In the genomic region with DNA sequence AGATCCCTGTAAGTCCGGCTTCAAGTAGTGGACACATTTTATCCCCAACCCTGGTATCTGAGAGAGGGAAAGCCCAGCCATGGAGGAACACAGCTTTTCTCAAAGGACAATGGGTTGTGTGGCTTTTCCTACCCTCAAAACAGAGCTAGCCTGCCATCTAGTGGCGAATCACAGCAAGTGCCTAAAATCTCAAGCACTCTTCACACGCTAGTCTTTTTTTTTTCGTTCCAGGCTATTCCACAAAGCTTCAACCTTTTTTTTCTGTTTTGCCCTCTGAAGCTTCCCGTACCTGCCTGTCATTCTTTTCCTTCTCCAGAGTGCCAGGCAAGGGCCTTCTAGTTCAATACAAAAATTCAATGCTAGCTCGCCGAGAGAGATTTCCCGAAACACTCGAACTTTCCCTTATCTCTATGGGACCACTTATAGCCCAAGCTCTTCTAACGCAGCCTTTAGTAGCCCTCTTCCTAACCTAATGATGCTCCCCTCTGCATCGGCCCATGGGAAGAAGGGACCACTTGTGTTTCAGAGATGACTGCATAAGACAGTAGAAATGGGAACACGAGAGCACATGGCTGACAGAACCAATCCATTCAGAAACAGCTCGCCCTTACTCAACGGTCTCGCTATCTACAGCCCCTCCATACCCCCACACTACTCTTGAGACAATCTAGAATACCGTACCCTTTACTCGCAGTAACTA, we compare ENCODE assay signal across 8 mouse cellular contexts. TPM values are rescaled to one million over a fixed set of nuclear protein-coding genes. Genes with fewer than 3 reads are reported as not detected.
DNase-seq lines count a peak whose midpoint lies in the region; ATAC-seq and TF ChIP-seq lines count a peak whose summit lies in the region.

No protein-coding gene starts in this region.

- peaks cover 17% of the 10 kb centered on the region for H3K36me3 ChIP-seq in C2C12 (ENCODE audit: control insufficient read depth, insufficient read depth)
- H3K36me3 ChIP-seq in erythroblast, embryonic 14.5 days (ENCODE audit: control insufficient read depth) = peaks cover 9% of the 10 kb centered on the region
- peaks cover 22% of the 10 kb centered on the region for H3K36me3 ChIP-seq in heart, embryonic 13.5 days
- H3K36me3 ChIP-seq in kidney, postnatal 0 days (ENCODE audit: insufficient read depth, low read length) = 0 out of 2 replicates have a peak, but pooled peaks cover 3% of the 10 kb centered on the region
- peaks cover 3% of the 10 kb centered on the region; the same call in 1 of the 2 replicates for H3K36me3 ChIP-seq in liver, embryonic 11.5 days (ENCODE audit: control insufficient read depth, insufficient read depth, low read length)
- peaks cover 4% of the 10 kb centered on the region; the same call in 1 of the 2 replicates for H3K36me3 ChIP-seq in splenic B cell, adult 2 months (ENCODE audit: control insufficient read depth, insufficient read depth, low read length, poor library complexity, severe bottlenecking)

- peak; percentile 78 for DNase-seq in brain, embryonic 18.5 days (ENCODE audit: low read depth, low spot score)
- DNase-seq in kidney, postnatal 0 days (ENCODE audit: low spot score) = peak; percentile 95
- DNase-seq in liver, embryonic 11.5 days (ENCODE audit: low spot score) = peak; percentile 71
- peak; percentile 85 for DNase-seq in naive thymus-derived CD4-positive, alpha-beta T cell, adult 2 months (ENCODE audit: low read depth)
- peak; percentile 85 for DNase-seq in splenic B cell, adult 2 months (ENCODE audit: low read depth, low spot score)

- WGBS in heart, embryonic 13.5 days = under 1% methylated on average over 17 of the region's 17 CpGs
- whole genome bisulfite sequencing in kidney, postnatal 0 days = under 1% methylated on average over 17 of the region's 17 CpGs
- WGBS in liver, embryonic 11.5 days = 2% methylated on average over 17 of the region's 17 CpGs

- H3K27ac ChIP-seq in heart, embryonic 13.5 days (replicated peaks) = no peak overlapping the region
- H3K27ac ChIP-seq in kidney, postnatal 0 days = no peak overlapping the region
- peak overlapping the region; percentile 13 for H3K27ac ChIP-seq in liver, embryonic 11.5 days (ENCODE audit: low read depth, low read length)

- H3K27me3 ChIP-seq in C2C12 (ENCODE audit: control insufficient read depth, insufficient read depth, insufficient read length) = no peaks in the 10 kb centered on the region
- H3K27me3 ChIP-seq in erythroblast, embryonic 14.5 days (ENCODE audit: control insufficient read depth) = no peaks in the 10 kb centered on the region; the same call in 1 of the 2 replicates
- 0 out of 2 replicates have a peak, but pooled peaks cover 2% of the 10 kb centered on the region for H3K27me3 ChIP-seq in heart, embryonic 13.5 days (replicated peaks)
- no peaks in the 10 kb centered on the region for H3K27me3 ChIP-seq in kidney, postnatal 0 days (ENCODE audit: insufficient read depth, low read length)
- no peaks in the 10 kb centered on the region for H3K27me3 ChIP-seq in liver, embryonic 11.5 days (replicated peaks; ENCODE audit: control insufficient read depth, insufficient read depth, low read length)
- no peaks in the 10 kb centered on the region for H3K27me3 ChIP-seq in splenic B cell, adult 2 months (ENCODE audit: control insufficient read depth, insufficient read depth, low read length, poor library complexity, severe bottlenecking)

- H3ac ChIP-seq in C2C12 (ENCODE audit: control insufficient read depth, insufficient read length, low read depth) = peak overlapping the region; percentile 12

- peak overlapping the region; percentile 28 for H3K4me3 ChIP-seq in C2C12 (ENCODE audit: insufficient read depth, poor library complexity, severe bottlenecking)
- H3K4me3 ChIP-seq in erythroblast, embryonic 14.5 days (replicated peaks) = peak overlapping the region; percentile 86
- H3K4me3 ChIP-seq in heart, embryonic 13.5 days = peak overlapping the region; percentile 71
- H3K4me3 ChIP-seq in kidney, postnatal 0 days (replicated peaks; ENCODE audit: low read depth, low read length) = peak overlapping the region; percentile 53
- H3K4me3 ChIP-seq in liver, embryonic 11.5 days (ENCODE audit: low read depth, low read length) = peak overlapping the region; percentile 80

- H3K4me2 ChIP-seq in heart, embryonic 13.5 days = peak overlapping the region; percentile 87
- peak overlapping the region; percentile 99 for H3K4me2 ChIP-seq in kidney, postnatal 0 days (ENCODE audit: low read length)
- H3K4me2 ChIP-seq in liver, embryonic 11.5 days = peak overlapping the region; percentile 99

- H3K4me1 ChIP-seq in erythroblast, embryonic 14.5 days (ENCODE audit: control insufficient read depth) = peaks cover 33% of the 10 kb centered on the region
- H3K4me1 ChIP-seq in heart, embryonic 13.5 days = peaks cover 13% of the 10 kb centered on the region
- no peaks in the 10 kb centered on the region for H3K4me1 ChIP-seq in kidney, postnatal 0 days (replicated peaks; ENCODE audit: insufficient read depth, low read length)
- H3K4me1 ChIP-seq in liver, embryonic 11.5 days (replicated peaks; ENCODE audit: control insufficient read depth, insufficient read depth, low read length) = peaks cover 14% of the 10 kb centered on the region

- H3K9me3 ChIP-seq in erythroblast, embryonic 14.5 days (ENCODE audit: control insufficient read depth, low read length) = peaks cover 5% of the 10 kb centered on the region
- no peaks in the 10 kb centered on the region for H3K9me3 ChIP-seq in heart, embryonic 13.5 days
- no peaks in the 10 kb centered on the region for H3K9me3 ChIP-seq in kidney, postnatal 0 days (replicated peaks; ENCODE audit: low read length)
- no peaks in the 10 kb centered on the region for H3K9me3 ChIP-seq in liver, embryonic 11.5 days (ENCODE audit: control insufficient read depth, low read length)

- peak overlapping the region; percentile 75 for H3K9ac ChIP-seq in heart, embryonic 13.5 days
- peak overlapping the region; percentile 62 for H3K9ac ChIP-seq in kidney, postnatal 0 days (ENCODE audit: low read depth, low read length)
- H3K9ac ChIP-seq in liver, embryonic 11.5 days (ENCODE audit: low read depth, low read length) = peak overlapping the region; percentile 73

- no peak for ATAC-seq in heart, embryonic 13.5 days (ENCODE audit: extremely low read depth, insufficient number of reproducible peaks, low FRiP score, low TSS enrichment)
- no peak for ATAC-seq in kidney, postnatal 0 days (replicated peaks; ENCODE audit: low FRiP score, low read depth)
- ATAC-seq in liver, embryonic 11.5 days (replicated peaks; ENCODE audit: low FRiP score) = peak; percentile 24

- peak; percentile 52 for TF ChIP-seq CTCF in C2C12 (IDR thresholded peaks at IDR 0.05; ENCODE audit: control insufficient read depth, insufficient read depth, insufficient read length)
- peak; percentile 98 for TF ChIP-seq CTCF in kidney, postnatal 0 days (IDR thresholded peaks at IDR 0.05; ENCODE audit: low read depth)

- H3K79me3 ChIP-seq in C2C12 (ENCODE audit: low read depth) = peaks cover 3% of the 10 kb centered on the region

- H3K79me2 ChIP-seq in C2C12 (ENCODE audit: control insufficient read depth, insufficient read depth) = peaks cover 16% of the 10 kb centered on the region

TF ChIP-seq in C2C12, 6 proteins besides CTCF, POLR2A, EP300 and RAD21:
- no peak for TF ChIP-seq CEBPB (IDR thresholded peaks at IDR 0.05; ENCODE audit: low read depth)
- TF ChIP-seq MAX (IDR thresholded peaks at IDR 0.05) = no peak
- no peak for TF ChIP-seq USF1 (IDR thresholded peaks at IDR 0.05; ENCODE audit: low read depth)
- no peak for TF ChIP-seq MYOD1 (IDR thresholded peaks at IDR 0.05; ENCODE audit: control insufficient read depth, insufficient read length, low read depth)
- TF ChIP-seq MYOG (IDR thresholded peaks at IDR 0.05; ENCODE audit: control insufficient read depth, extremely low read depth, insufficient read length) = no peak
- TF ChIP-seq FOSL1 (IDR thresholded peaks at IDR 0.05; ENCODE audit: insufficient read depth, low read length, poor library complexity, severe bottlenecking) = no peak
TF ChIP-seq in C2C12: peak in this region for 0.

RNA-seq across cellular contexts. Expression of a gene that starts 0.9 kb away (rescaled TPM):
- polyA plus RNA-seq in C2C12 (2012; fragmentation: generic; extraction: Trizol) = 32.0 TPM
- 0.26 and 0.27 TPM in 2 replicates for polyA plus RNA-seq in erythroblast, embryonic 14.5 days (2012)
- 93.8 and 107 TPM in 2 replicates for polyA plus RNA-seq in heart, embryonic 13.5 days (2015; fragmentation: Nextera tagmentation; extraction: Ambion mirVana)
- polyA plus RNA-seq in kidney, postnatal 0 days (2015; fragmentation: Nextera tagmentation; extraction: Ambion mirVana) = 100 and 110 TPM in 2 replicates
- 188 and 198 TPM in 2 replicates for polyA plus RNA-seq in liver, embryonic 11.5 days (2014; fragmentation: Nextera tagmentation; extraction: Ambion mirVana)

RNA-seq across cellular contexts. Expression of a gene that starts 6.5 kb away (rescaled TPM):
- polyA plus RNA-seq in C2C12 (2012; fragmentation: generic; extraction: Trizol) = 354 TPM
- polyA plus RNA-seq in erythroblast, embryonic 14.5 days (2012) = 2.2 and 3.6 TPM in 2 replicates
- polyA plus RNA-seq in heart, embryonic 13.5 days (2015; fragmentation: Nextera tagmentation; extraction: Ambion mirVana) = 315 and 377 TPM in 2 replicates
- polyA plus RNA-seq in kidney, postnatal 0 days (2015; fragmentation: Nextera tagmentation; extraction: Ambion mirVana) = 490 and 543 TPM in 2 replicates
- 741 and 785 TPM in 2 replicates for polyA plus RNA-seq in liver, embryonic 11.5 days (2014; fragmentation: Nextera tagmentation; extraction: Ambion mirVana)

RNA-seq across cellular contexts. Expression of a gene that starts 32.4 kb away (rescaled TPM):
- 23.7 TPM for polyA plus RNA-seq in C2C12 (2012; fragmentation: generic; extraction: Trizol)
- polyA plus RNA-seq in erythroblast, embryonic 14.5 days (2012) = 0.08 and 0.46 TPM in 2 replicates
- polyA plus RNA-seq in heart, embryonic 13.5 days (2015; fragmentation: Nextera tagmentation; extraction: Ambion mirVana) = 51.2 and 52.0 TPM in 2 replicates
- polyA plus RNA-seq in kidney, postnatal 0 days (2015; fragmentation: Nextera tagmentation; extraction: Ambion mirVana) = 110 and 111 TPM in 2 replicates
- polyA plus RNA-seq in liver, embryonic 11.5 days (2014; fragmentation: Nextera tagmentation; extraction: Ambion mirVana) = 57.7 and 66.8 TPM in 2 replicates

RNA-seq across cellular contexts. Expression of a gene that starts 39.4 kb away (rescaled TPM):
- 12.9 TPM for polyA plus RNA-seq in C2C12 (2012; fragmentation: generic; extraction: Trizol)
- 0.58 and 0.72 TPM in 2 replicates for polyA plus RNA-seq in erythroblast, embryonic 14.5 days (2012)
- 120 and 125 TPM in 2 replicates for polyA plus RNA-seq in heart, embryonic 13.5 days (2015; fragmentation: Nextera tagmentation; extraction: Ambion mirVana)
- 119 and 122 TPM in 2 replicates for polyA plus RNA-seq in kidney, postnatal 0 days (2015; fragmentation: Nextera tagmentation; extraction: Ambion mirVana)
- polyA plus RNA-seq in liver, embryonic 11.5 days (2014; fragmentation: Nextera tagmentation; extraction: Ambion mirVana) = 93.5 and 95.5 TPM in 2 replicates

Comparison
In these comparisons a context has a peak if more than half of its experiments do, and no peak if none do; other contexts are left out.
1. H3K4me3 ChIP-seq: peak in every context shown above with its lines; median percentile 86 in erythroblast, embryonic 14.5 days; 80 in liver, embryonic 11.5 days; 71 in heart, embryonic 13.5 days; 53 in kidney, postnatal 0 days; 28 in C2C12.
2. RNA of a gene that starts 0.9 kb away (polyA plus RNA-seq): 188 to 198 TPM in liver, embryonic 11.5 days, 100 to 110 TPM in kidney, postnatal 0 days, 93.8 to 107 TPM in heart, embryonic 13.5 days and 32.0 TPM in C2C12 (single experiment); 0.26 to 0.27 TPM in erythroblast, embryonic 14.5 days; every median in the first group is over 10 times any median in the second.
3. RNA of a gene that starts 6.5 kb away (polyA plus RNA-seq): 741 to 785 TPM in liver, embryonic 11.5 days, 490 to 543 TPM in kidney, postnatal 0 days, 354 TPM in C2C12 (single experiment) and 315 to 377 TPM in heart, embryonic 13.5 days; 2.2 to 3.6 TPM in erythroblast, embryonic 14.5 days; every median in the first group is over 10 times any median in the second.
4. RNA of a gene that starts 32.4 kb away (polyA plus RNA-seq): 110 to 111 TPM in kidney, postnatal 0 days, 57.7 to 66.8 TPM in liver, embryonic 11.5 days, 51.2 to 52.0 TPM in heart, embryonic 13.5 days and 23.7 TPM in C2C12 (single experiment); 0.08 to 0.46 TPM in erythroblast, embryonic 14.5 days; every median in the first group is over 10 times any median in the second.
5. Peak in every context shown above with its lines, with median percentiles within 50 percentile points of each other: DNase-seq, H3K4me2 ChIP-seq and H3K9ac ChIP-seq.